Comparison of ENCODE assay signal across 18 mouse cellular contexts in the genomic region with DNA sequence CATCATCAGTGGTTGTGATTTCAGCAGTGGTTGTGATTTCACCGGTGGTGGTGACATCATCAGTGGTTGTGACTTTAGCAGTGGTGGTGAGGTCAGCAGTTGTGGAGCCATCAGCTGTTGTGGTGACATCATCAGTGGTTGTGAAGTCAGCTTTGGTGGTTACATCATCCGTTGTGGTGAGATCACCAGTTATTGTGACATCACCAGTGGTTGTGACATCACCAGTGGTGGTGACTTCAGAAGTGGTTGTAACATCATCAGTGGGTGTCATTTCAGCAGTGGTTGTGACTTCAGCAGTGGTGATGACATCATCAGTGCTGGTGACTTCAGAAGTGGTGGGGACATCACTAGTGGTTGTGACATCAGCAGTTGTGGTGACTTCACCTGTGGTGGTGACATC. TPM values are rescaled to one million over a fixed set of nuclear protein-coding genes. Genes with fewer than 3 reads are reported as not detected.
A peak's percentile ranks its signal among the peaks of the same experiment; 100 is the strongest.
DNase-seq lines count a peak whose midpoint lies in the region; ATAC-seq and TF ChIP-seq lines count a peak whose summit lies in the region.
"Had no signal": no experiment of that assay in that cellular context is flagged by ENCODE, and none has a peak within 500 bp of the region (broad histone marks: within the 10 kb centered on the region; RNA-seq: fewer than 3 reads in every experiment).

No protein-coding gene starts in this region.

- H3K36me3 ChIP-seq in hindbrain, embryonic 11.5 days (ENCODE audit: control insufficient read depth, insufficient read depth, low read length), result no peaks in the 10 kb centered on the region
- no peaks in the 10 kb centered on the region for H3K36me3 ChIP-seq in hindbrain, embryonic 12.5 days
- no peaks in the 10 kb centered on the region for H3K36me3 ChIP-seq in stomach, embryonic 15.5 days
- H3K36me3 ChIP-seq in stomach, postnatal 0 days (ENCODE audit: control insufficient read depth, insufficient read depth, low read length), result no peaks in the 10 kb centered on the region
- no peaks in the 10 kb centered on the region for H3K36me3 ChIP-seq in limb, embryonic 11.5 days (ENCODE audit: control insufficient read depth, insufficient read depth, low read length)
- H3K36me3 ChIP-seq: G1E; midbrain, embryonic 12.5 days had no signal

- no peak for TF ChIP-seq EP300 in stomach, postnatal 0 days (optimal IDR thresholded peaks at IDR 0.05)

- no peak overlapping the region for H3K4me2 ChIP-seq in hindbrain, embryonic 11.5 days (replicated peaks; ENCODE audit: low read depth, low read length)
- H3K4me2 ChIP-seq in hindbrain, embryonic 12.5 days (replicated peaks), result no peak overlapping the region
- no peak overlapping the region for H3K4me2 ChIP-seq in stomach, embryonic 15.5 days
- no peak overlapping the region for H3K4me2 ChIP-seq in stomach, postnatal 0 days (replicated peaks; ENCODE audit: low read depth)
- no peak overlapping the region for H3K4me2 ChIP-seq in limb, embryonic 11.5 days (ENCODE audit: low read depth, severe bottlenecking)
- H3K4me2 ChIP-seq: midbrain, embryonic 12.5 days had no signal

- H3K4me1 ChIP-seq in hindbrain, embryonic 11.5 days (replicated peaks; ENCODE audit: control insufficient read depth, insufficient read depth, low read length), result no peaks in the 10 kb centered on the region
- no peaks in the 10 kb centered on the region for H3K4me1 ChIP-seq in hindbrain, embryonic 12.5 days
- H3K4me1 ChIP-seq in stomach, embryonic 15.5 days, result no peaks in the 10 kb centered on the region
- H3K4me1 ChIP-seq in stomach, postnatal 0 days (replicated peaks; ENCODE audit: control insufficient read depth, insufficient read depth), result no peaks in the 10 kb centered on the region
- H3K4me1 ChIP-seq in limb, embryonic 11.5 days (ENCODE audit: control insufficient read depth, insufficient read depth, low read length), result no peaks in the 10 kb centered on the region
- H3K4me1 ChIP-seq: midbrain, embryonic 12.5 days had no signal

- H3K4me3 ChIP-seq in hindbrain, embryonic 11.5 days (ENCODE audit: low read depth, low read length), result no peak overlapping the region
- no peak overlapping the region for H3K4me3 ChIP-seq in hindbrain, embryonic 12.5 days
- H3K4me3 ChIP-seq in stomach, embryonic 15.5 days (replicated peaks), result no peak overlapping the region
- no peak overlapping the region for H3K4me3 ChIP-seq in stomach, postnatal 0 days (ENCODE audit: low read depth, low read length)
- H3K4me3 ChIP-seq in limb, embryonic 11.5 days (ENCODE audit: low read depth, low read length), result no peak overlapping the region
- H3K4me3 ChIP-seq: erythroblast, embryonic 14.5 days; midbrain, embryonic 12.5 days had no signal

- no peak overlapping the region for H3K9ac ChIP-seq in hindbrain, embryonic 11.5 days (ENCODE audit: low read depth, low read length)
- H3K9ac ChIP-seq in hindbrain, embryonic 12.5 days, result no peak overlapping the region
- no peak overlapping the region for H3K9ac ChIP-seq in stomach, embryonic 15.5 days
- H3K9ac ChIP-seq in stomach, postnatal 0 days (ENCODE audit: low read length), result no peak overlapping the region
- H3K9ac ChIP-seq in limb, embryonic 11.5 days (ENCODE audit: low read length), result no peak overlapping the region
- H3K9ac ChIP-seq: midbrain, embryonic 12.5 days had no signal

- 0 out of 2 replicates have a peak, but pooled peaks cover 2% of the 10 kb centered on the region for H3K9me3 ChIP-seq in hindbrain, embryonic 11.5 days (ENCODE audit: control insufficient read depth, low read length)
- peaks cover 34% of the 10 kb centered on the region for H3K9me3 ChIP-seq in hindbrain, embryonic 12.5 days (replicated peaks)
- H3K9me3 ChIP-seq in stomach, embryonic 15.5 days, result no peaks in the 10 kb centered on the region
- peaks cover 2% of the 10 kb centered on the region; the same call in 1 of the 2 replicates for H3K9me3 ChIP-seq in stomach, postnatal 0 days (ENCODE audit: control insufficient read depth, low read length)
- peaks cover 9% of the 10 kb centered on the region for H3K9me3 ChIP-seq in limb, embryonic 11.5 days (ENCODE audit: control insufficient read depth, low read length)
- H3K9me3 ChIP-seq: G1E had no signal

- no peaks in the 10 kb centered on the region for H3K27me3 ChIP-seq in hindbrain, embryonic 11.5 days (ENCODE audit: control insufficient read depth, insufficient read depth, low read length)
- no peaks in the 10 kb centered on the region for H3K27me3 ChIP-seq in hindbrain, embryonic 12.5 days
- H3K27me3 ChIP-seq in stomach, embryonic 15.5 days (replicated peaks), result no peaks in the 10 kb centered on the region
- H3K27me3 ChIP-seq in stomach, postnatal 0 days (ENCODE audit: control insufficient read depth, insufficient read depth, low read length), result no peaks in the 10 kb centered on the region
- no peaks in the 10 kb centered on the region for H3K27me3 ChIP-seq in limb, embryonic 11.5 days (ENCODE audit: control insufficient read depth, insufficient read depth, low read length)
- H3K27me3 ChIP-seq: midbrain, embryonic 12.5 days had no signal

- peak; percentile 47 for DNase-seq in hindbrain, embryonic 11.5 days (ENCODE audit: low spot score)
- no peak for DNase-seq in stomach, postnatal 0 days (ENCODE audit: low spot score)
- DNase-seq in limb, embryonic 11.5 days (ENCODE audit: low spot score), result peak; percentile 35
- DNase-seq in urinary bladder, postnatal 36 days (ENCODE audit: low spot score in 2 of 2), result no peak
- no peak for DNase-seq in layer of hippocampus, postnatal 36 days
- DNase-seq: adrenal gland, adult 8-10 months; cerebellum, adult 18-20 months; gastrocnemius, postnatal 10 days; kidney, postnatal 36 days; right cerebral cortex, postnatal 14 days had no signal

- no peak overlapping the region for H3K27ac ChIP-seq in hindbrain, embryonic 11.5 days (ENCODE audit: low read depth, low read length)
- H3K27ac ChIP-seq in hindbrain, embryonic 12.5 days, result no peak overlapping the region
- H3K27ac ChIP-seq in stomach, embryonic 15.5 days, result no peak overlapping the region
- H3K27ac ChIP-seq in stomach, postnatal 0 days (replicated peaks), result no peak overlapping the region
- no peak overlapping the region for H3K27ac ChIP-seq in limb, embryonic 11.5 days (replicated peaks; ENCODE audit: low read depth, low read length)
- H3K27ac ChIP-seq: midbrain, embryonic 12.5 days had no signal

- 73% methylated on average over 2 of the region's 2 CpGs for WGBS in hindbrain, embryonic 11.5 days
- 63% methylated on average over 2 of the region's 2 CpGs for WGBS in hindbrain, embryonic 12.5 days
- 54% methylated on average over 2 of the region's 2 CpGs for WGBS in stomach, embryonic 15.5 days
- 66% methylated on average over 2 of the region's 2 CpGs for WGBS in stomach, postnatal 0 days
- 69% methylated on average over 2 of the region's 2 CpGs for WGBS in limb, embryonic 11.5 days

- peak; percentile 63; the same call in 1 of the 2 replicates for ATAC-seq in hindbrain, embryonic 11.5 days (ENCODE audit: low FRiP score)
- no peak for ATAC-seq in hindbrain, embryonic 12.5 days (ENCODE audit: low FRiP score)
- ATAC-seq in stomach, embryonic 15.5 days (ENCODE audit: insufficient read depth, low FRiP score, low read depth), result peak; percentile 60
- ATAC-seq in stomach, postnatal 0 days (ENCODE audit: low FRiP score, low TSS enrichment), result no peak
- no peak for ATAC-seq in limb, embryonic 11.5 days (ENCODE audit: insufficient number of reproducible peaks, low FRiP score, low TSS enrichment, low read depth)
- ATAC-seq in inflammation-experienced regulatory T-cells, adult 6 months, result no peak

- no peak for TF ChIP-seq CTCF in stomach, postnatal 0 days (IDR thresholded peaks at IDR 0.05; ENCODE audit: low read depth)

RNA-seq across cellular contexts. Expression of a gene that starts 3.5 kb away (rescaled TPM):
- not detected in 2 replicates for polyA plus RNA-seq in hindbrain, embryonic 11.5 days (2014; fragmentation: Nextera tagmentation; extraction: Ambion mirVana)
- not detected in 2 replicates for polyA plus RNA-seq in hindbrain, embryonic 12.5 days (2016; fragmentation: Nextera tagmentation; extraction: Ambion mirVana)
- polyA plus RNA-seq in stomach, embryonic 15.5 days (2015; fragmentation: Nextera tagmentation; extraction: Ambion mirVana), result 0.54 and 1.9 TPM in 2 replicates
- polyA plus RNA-seq in stomach, postnatal 0 days (2015; fragmentation: Nextera tagmentation; extraction: Ambion mirVana), result 0.68 and 0.75 TPM in 2 replicates
- polyA plus RNA-seq in limb, embryonic 11.5 days (2014; fragmentation: Nextera tagmentation; extraction: Ambion mirVana), result not detected in 2 replicates
- not detected for total RNA-seq in layer of hippocampus, postnatal 36 days (2021)
- polyA plus RNA-seq in inflammation-experienced regulatory T-cells, adult 6 months (2017; shearing (Covaris generic)), result not detected
- total RNA-seq: adrenal gland, adult 8-10 months; G1E; gastrocnemius, postnatal 10 days; heart, postnatal 25 days had no signal
- polyA plus RNA-seq: erythroblast, embryonic 14.5 days; G1E; limb, embryonic 14.5 days; midbrain, embryonic 12.5 days had no signal

RNA-seq across cellular contexts. Expression of a gene that starts 36.6 kb away (rescaled TPM):
- polyA plus RNA-seq in hindbrain, embryonic 11.5 days (2014; fragmentation: Nextera tagmentation; extraction: Ambion mirVana), result 5.5 and 7.1 TPM in 2 replicates
- 4.2 and 5.7 TPM in 2 replicates for polyA plus RNA-seq in hindbrain, embryonic 12.5 days (2016; fragmentation: Nextera tagmentation; extraction: Ambion mirVana)
- 9.7 and 10.2 TPM in 2 replicates for polyA plus RNA-seq in stomach, embryonic 15.5 days (2015; fragmentation: Nextera tagmentation; extraction: Ambion mirVana)
- 4.4 and 4.5 TPM in 2 replicates for polyA plus RNA-seq in stomach, postnatal 0 days (2015; fragmentation: Nextera tagmentation; extraction: Ambion mirVana)
- polyA plus RNA-seq in limb, embryonic 11.5 days (2014; fragmentation: Nextera tagmentation; extraction: Ambion mirVana), result 8.2 and 9.1 TPM in 2 replicates
- 1 to 10 TPM; 4.6 to 6.5 TPM for total RNA-seq in layer of hippocampus, postnatal 36 days (2021)
- polyA plus RNA-seq in inflammation-experienced regulatory T-cells, adult 6 months (2017; shearing (Covaris generic)), result 10 to 100 TPM; 12.2 to 16.5 (median 15.0) TPM

RNA-seq across cellular contexts. Expression of a gene that starts 59.6 kb away (rescaled TPM):
- 0.14 TPM in 1 of 2 replicates, not detected in the other for polyA plus RNA-seq in hindbrain, embryonic 11.5 days (2014; fragmentation: Nextera tagmentation; extraction: Ambion mirVana)
- polyA plus RNA-seq in hindbrain, embryonic 12.5 days (2016; fragmentation: Nextera tagmentation; extraction: Ambion mirVana), result not detected in 2 replicates
- 1.2 and 2.6 TPM in 2 replicates for polyA plus RNA-seq in stomach, embryonic 15.5 days (2015; fragmentation: Nextera tagmentation; extraction: Ambion mirVana)
- polyA plus RNA-seq in stomach, postnatal 0 days (2015; fragmentation: Nextera tagmentation; extraction: Ambion mirVana), result 0.05 and 0.10 TPM in 2 replicates
- not detected in 2 replicates for polyA plus RNA-seq in limb, embryonic 11.5 days (2014; fragmentation: Nextera tagmentation; extraction: Ambion mirVana)
- 1 to 10 TPM; 3.5 to 4.9 TPM for total RNA-seq in layer of hippocampus, postnatal 36 days (2021)
- 1 to 10 TPM; 2.3 to 4.8 (median 4.2) TPM for polyA plus RNA-seq in inflammation-experienced regulatory T-cells, adult 6 months (2017; shearing (Covaris generic))
- polyA plus RNA-seq: erythroblast, embryonic 14.5 days; G1E had no signal

Comparison
In these comparisons a context has a peak if more than half of its experiments do, and no peak if none do; other contexts are left out.
1. ATAC-seq: peak in hindbrain, embryonic 11.5 days (single experiment) and stomach, embryonic 15.5 days (single experiment); none in hindbrain, embryonic 12.5 days (single experiment), stomach, postnatal 0 days (single experiment), limb, embryonic 11.5 days (single experiment) and inflammation-experienced regulatory T-cells, adult 6 months (single experiment).
2. DNase-seq: peak in hindbrain, embryonic 11.5 days (single experiment) and limb, embryonic 11.5 days (single experiment); none in stomach, postnatal 0 days (single experiment), urinary bladder, postnatal 36 days (0 of 2) and layer of hippocampus, postnatal 36 days (0 of 2).